Mouse (Mus musculus): ENCODE results near the gene Tekt5. TPM values are rescaled to one million over a fixed set of nuclear protein-coding genes. Genes with fewer than 3 reads are reported as not detected.

Gene Tekt5
- polyA plus RNA-seq, 1 experiment from 2014 or later: 2.7 TPM

GRCm38 (mm10) chr16:10369468-10369934 lies 25.8 kb downstream of the Tekt5 start:
- H3K9ac ChIP-seq (ENCODE audit: low read length): no peak overlapping the region

GRCm38 (mm10) chr16:10366240-10367217 lies 28.8 kb downstream of the Tekt5 start:
- no peak overlapping the region; the same call in 1 of the 2 replicates for H3K27ac ChIP-seq (ENCODE audit: low read depth, low read length)
- DNase-seq (ENCODE audit: low spot score): peak; percentile 79

More at GRCm38 (mm10) chr16:10369468-10369934, 25.8 kb downstream of the Tekt5 start:
- peaks cover 3% of the 10 kb centered on the region for H3K4me1 ChIP-seq (ENCODE audit: control insufficient read depth, insufficient read depth, low read length)
- H3K9me3 ChIP-seq (replicated peaks; ENCODE audit: control insufficient read depth, low read length): no peaks in the 10 kb centered on the region
- H3K4me3 ChIP-seq (ENCODE audit: low read depth, low read length): no peak overlapping the region
- no peaks in the 10 kb centered on the region for H3K36me3 ChIP-seq (ENCODE audit: control insufficient read depth, insufficient read depth, low read length)
- DNase-seq (ENCODE audit: low spot score) (peak; percentile 29), ATAC-seq (peak; percentile 18; the same call in 1 of the 2 replicates)
- H3K27me3 ChIP-seq (replicated peaks; ENCODE audit: control insufficient read depth, insufficient read depth, low read length): no peaks in the 10 kb centered on the region
- WGBS: 54% methylated on average over 3 of the region's 3 CpGs
- H3K4me2 ChIP-seq (ENCODE audit: low read length): no peak overlapping the region
- H3K27ac ChIP-seq (ENCODE audit: low read depth, low read length): peak overlapping the region; percentile 33; the same call in 1 of the 2 replicates

GRCm38 (mm10) chr16:10365796-10366195 lies 29.5 kb downstream of the Tekt5 start:
- H3K4me2 ChIP-seq (ENCODE audit: low read length): no peak overlapping the region
- no peaks in the 10 kb centered on the region for H3K27me3 ChIP-seq (replicated peaks; ENCODE audit: control insufficient read depth, insufficient read depth, low read length)
- ATAC-seq (no peak), DNase-seq (ENCODE audit: low spot score) (no peak)
- H3K4me1 ChIP-seq (ENCODE audit: control insufficient read depth, insufficient read depth, low read length): peaks cover 3% of the 10 kb centered on the region
- no peaks in the 10 kb centered on the region for H3K9me3 ChIP-seq (replicated peaks; ENCODE audit: control insufficient read depth, low read length)
- H3K36me3 ChIP-seq (ENCODE audit: control insufficient read depth, insufficient read depth, low read length): no peaks in the 10 kb centered on the region
- WGBS: 87% methylated on average over 4 of the region's 4 CpGs
- H3K27ac ChIP-seq (ENCODE audit: low read depth, low read length): no peak overlapping the region
- H3K4me3 ChIP-seq (ENCODE audit: low read depth, low read length): no peak overlapping the region
- no peak overlapping the region for H3K9ac ChIP-seq (ENCODE audit: low read length)

More at GRCm38 (mm10) chr16:10366240-10367217, 28.8 kb downstream of the Tekt5 start:
- Histone ChIP-seq H3K9ac (ENCODE audit: low read length) (no peak overlapping the region), H3K4me3 (ENCODE audit: low read depth, low read length) (no peak overlapping the region), H3K9me3 (replicated peaks; ENCODE audit: control insufficient read depth, low read length) (no peaks in the 10 kb centered on the region), H3K4me2 (ENCODE audit: low read length) (no peak overlapping the region), H3K27me3 (replicated peaks; ENCODE audit: control insufficient read depth, insufficient read depth, low read length) (no peaks in the 10 kb centered on the region), H3K36me3 (ENCODE audit: control insufficient read depth, insufficient read depth, low read length) (no peaks in the 10 kb centered on the region), H3K4me1 (ENCODE audit: control insufficient read depth, insufficient read depth, low read length) (peaks cover 3% of the 10 kb centered on the region)
- 61% methylated on average over 14 of the region's 14 CpGs for WGBS
- ATAC-seq: peak; percentile 88

GRCm38 (mm10) chr16:10363061-10363460 lies 32.2 kb downstream of the Tekt5 start:
- Histone ChIP-seq H3K4me2 (ENCODE audit: low read length) (no peak overlapping the region), H3K9ac (ENCODE audit: low read length) (no peak overlapping the region), H3K9me3 (replicated peaks; ENCODE audit: control insufficient read depth, low read length) (no peaks in the 10 kb centered on the region), H3K27ac (ENCODE audit: low read depth, low read length) (no peak overlapping the region), H3K4me3 (ENCODE audit: low read depth, low read length) (no peak overlapping the region), H3K4me1 (ENCODE audit: control insufficient read depth, insufficient read depth, low read length) (peaks cover 3% of the 10 kb centered on the region), H3K36me3 (ENCODE audit: control insufficient read depth, insufficient read depth, low read length) (no peaks in the 10 kb centered on the region), H3K27me3 (replicated peaks; ENCODE audit: control insufficient read depth, insufficient read depth, low read length) (no peaks in the 10 kb centered on the region)
- no peak for DNase-seq (ENCODE audit: low spot score)
- 61% methylated on average over 1 of the region's 1 CpGs for WGBS
- no peak for ATAC-seq

GRCm38 (mm10) chr16:10359241-10359640 lies 36.0 kb downstream of the Tekt5 start:
- H3K27me3 ChIP-seq (replicated peaks; ENCODE audit: control insufficient read depth, insufficient read depth, low read length): no peaks in the 10 kb centered on the region
- WGBS: 94% methylated on average over 6 of the region's 6 CpGs
- H3K9ac ChIP-seq (ENCODE audit: low read length): no peak overlapping the region
- ATAC-seq (no peak), DNase-seq (ENCODE audit: low spot score) (no peak)
- H3K4me1 ChIP-seq (ENCODE audit: control insufficient read depth, insufficient read depth, low read length): peaks cover 6% of the 10 kb centered on the region; the same call in 1 of the 2 replicates
- H3K4me3 ChIP-seq (ENCODE audit: low read depth, low read length): no peak overlapping the region
- no peaks in the 10 kb centered on the region for H3K36me3 ChIP-seq (ENCODE audit: control insufficient read depth, insufficient read depth, low read length)
- no peak overlapping the region for H3K27ac ChIP-seq (ENCODE audit: low read depth, low read length)
- H3K4me2 ChIP-seq (ENCODE audit: low read length): no peak overlapping the region
- H3K9me3 ChIP-seq (replicated peaks; ENCODE audit: control insufficient read depth, low read length): no peaks in the 10 kb centered on the region

GRCm38 (mm10) chr16:10358010-10358934 lies 37.0 kb downstream of the Tekt5 start:
- H3K4me2 ChIP-seq (ENCODE audit: low read length): peak overlapping the region; percentile 46
- H3K27me3 ChIP-seq (replicated peaks; ENCODE audit: control insufficient read depth, insufficient read depth, low read length): no peaks in the 10 kb centered on the region
- 18% methylated on average over 30 of the region's 30 CpGs for WGBS
- DNase-seq (ENCODE audit: low spot score) (peak; percentile 75), ATAC-seq (peak; percentile 83)
- H3K36me3 ChIP-seq (ENCODE audit: control insufficient read depth, insufficient read depth, low read length): no peaks in the 10 kb centered on the region
- H3K27ac ChIP-seq (ENCODE audit: low read depth, low read length): no peak overlapping the region
- H3K9ac ChIP-seq (ENCODE audit: low read length): peak overlapping the region; percentile 45; the same call in 1 of the 2 replicates
- peaks cover 6% of the 10 kb centered on the region; the same call in 1 of the 2 replicates for H3K4me1 ChIP-seq (ENCODE audit: control insufficient read depth, insufficient read depth, low read length)
- peak overlapping the region; percentile 13 for H3K4me3 ChIP-seq (ENCODE audit: low read depth, low read length)
- no peaks in the 10 kb centered on the region for H3K9me3 ChIP-seq (replicated peaks; ENCODE audit: control insufficient read depth, low read length)

GRCm38 (mm10) chr16:10355004-10355403 lies 40.3 kb downstream of the Tekt5 start:
- Histone ChIP-seq H3K4me3 (ENCODE audit: low read depth, low read length) (no peak overlapping the region), H3K27ac (ENCODE audit: low read depth, low read length) (no peak overlapping the region), H3K4me1 (ENCODE audit: control insufficient read depth, insufficient read depth, low read length) (peaks cover 6% of the 10 kb centered on the region; the same call in 1 of the 2 replicates), H3K9ac (ENCODE audit: low read length) (no peak overlapping the region), H3K36me3 (ENCODE audit: control insufficient read depth, insufficient read depth, low read length) (no peaks in the 10 kb centered on the region), H3K9me3 (replicated peaks; ENCODE audit: control insufficient read depth, low read length) (no peaks in the 10 kb centered on the region), H3K27me3 (replicated peaks; ENCODE audit: control insufficient read depth, insufficient read depth, low read length) (no peaks in the 10 kb centered on the region), H3K4me2 (ENCODE audit: low read length) (no peak overlapping the region)
- ATAC-seq (no peak), DNase-seq (ENCODE audit: low spot score) (peak; percentile 24)

GRCm38 (mm10) chr16:10351050-10351636 lies 44.1 kb downstream of the Tekt5 start:
- Histone ChIP-seq H3K4me2 (ENCODE audit: low read length) (no peak overlapping the region), H3K27ac (ENCODE audit: low read depth, low read length) (no peak overlapping the region), H3K9me3 (replicated peaks; ENCODE audit: control insufficient read depth, low read length) (no peaks in the 10 kb centered on the region), H3K4me3 (ENCODE audit: low read depth, low read length) (no peak overlapping the region), H3K27me3 (replicated peaks; ENCODE audit: control insufficient read depth, insufficient read depth, low read length) (no peaks in the 10 kb centered on the region), H3K36me3 (ENCODE audit: control insufficient read depth, insufficient read depth, low read length) (no peaks in the 10 kb centered on the region), H3K9ac (ENCODE audit: low read length) (no peak overlapping the region), H3K4me1 (ENCODE audit: control insufficient read depth, insufficient read depth, low read length) (no peaks in the 10 kb centered on the region)
- ATAC-seq (no peak), DNase-seq (ENCODE audit: low spot score) (no peak)
- 70% methylated on average over 9 of the region's 9 CpGs for WGBS

Data from forebrain, embryonic 14.5 days (tissue).